Mouse (Mus musculus): ENCODE data around the gene Fam222b.

The Fam222b gene

GRCm38 (mm10) chr11:78164924-78165760 is 70.7 kb downstream of the Fam222b start, which contains the start of gene Traf4:
TSS of gene Traf4 (minus strand) at chr11:78165589.
- DNase-seq (ENCODE audit: low spot score in 2 of 2) = peak in 1 of 2 experiments; percentile 47

GRCm38 (mm10) chr11:78165761-78166109 is 71.3 kb downstream of the Fam222b start:
- DNase-seq (ENCODE audit: low spot score in 2 of 2) = no peak

- DNase-seq (ENCODE audit: low spot score in 2 of 2) = no peak
Measured at GRCm38 (mm10) chr11:78166161-78166560, 71.7 kb downstream of the Fam222b start.

- DNase-seq (ENCODE audit: low spot score in 2 of 2) = no peak
Measured at GRCm38 (mm10) chr11:78166640-78167039, 72.2 kb downstream of the Fam222b start.

GRCm38 (mm10) chr11:78167257-78167959 is 72.9 kb downstream of the Fam222b start:
- DNase-seq (ENCODE audit: low spot score in 2 of 2) = no peak

- no peak for DNase-seq (ENCODE audit: low spot score in 2 of 2)
Measured at GRCm38 (mm10) chr11:78168541-78169468, 74.3 kb downstream of the Fam222b start.

GRCm38 (mm10) chr11:78170306-78170705 is 75.8 kb downstream of the Fam222b start:
- DNase-seq (ENCODE audit: low spot score in 2 of 2) = no peak

- DNase-seq (ENCODE audit: low spot score in 2 of 2) = no peak
Measured at GRCm38 (mm10) chr11:78171328-78171727, 76.9 kb downstream of the Fam222b start.

GRCm38 (mm10) chr11:78172034-78172747 is 77.7 kb downstream of the Fam222b start:
- DNase-seq (ENCODE audit: low spot score in 2 of 2) = no peak

- DNase-seq (ENCODE audit: low spot score in 2 of 2) = no peak
Measured at GRCm38 (mm10) chr11:78172748-78173383, 78.4 kb downstream of the Fam222b start.

- DNase-seq (ENCODE audit: low spot score in 2 of 2) = no peak
Measured at GRCm38 (mm10) chr11:78174506-78174905, 80.0 kb downstream of the Fam222b start.

- DNase-seq (ENCODE audit: low spot score in 2 of 2) = no peak
Measured at GRCm38 (mm10) chr11:78175771-78176401, 81.4 kb downstream of the Fam222b start.

- peak in 1 of 2 experiments; percentile 78 for DNase-seq (ENCODE audit: low spot score in 2 of 2)
Measured at GRCm38 (mm10) chr11:78176402-78176862, 82.0 kb downstream of the Fam222b start, which contains the start of the genes Nek8 and Tlcd1. TSS of gene Nek8 (minus strand) at chr11:78176675. TSS of gene Tlcd1 (plus strand) at chr11:78176711.

GRCm38 (mm10) chr11:78176905-78177331 is 82.5 kb downstream of the Fam222b start:
- DNase-seq (ENCODE audit: low spot score in 2 of 2) = no peak

- no peak for DNase-seq (ENCODE audit: low spot score in 2 of 2)
Measured at GRCm38 (mm10) chr11:78177437-78177836, 83.0 kb downstream of the Fam222b start.

GRCm38 (mm10) chr11:78177903-78178858 is 83.7 kb downstream of the Fam222b start:
- DNase-seq (ENCODE audit: low spot score in 2 of 2) = peak; percentile 81 to 95

GRCm38 (mm10) chr11:78178859-78179437 is 84.5 kb downstream of the Fam222b start:
- peak in 1 of 2 experiments; percentile 53 for DNase-seq (ENCODE audit: low spot score in 2 of 2)

GRCm38 (mm10) chr11:78179438-78179999 is 85.1 kb downstream of the Fam222b start:
- no peak for DNase-seq (ENCODE audit: low spot score in 2 of 2)

All from left cerebral cortex, adult 9 months (tissue).